Mouse (Mus musculus): ENCODE data around the gene Grid1. TPM values are rescaled to one million over a fixed set of nuclear protein-coding genes. Genes with fewer than 3 reads are reported as not detected.

The Grid1 gene
- polyA plus RNA-seq, 1 experiment from 2014 or later: 0.25 TPM

DNA sequence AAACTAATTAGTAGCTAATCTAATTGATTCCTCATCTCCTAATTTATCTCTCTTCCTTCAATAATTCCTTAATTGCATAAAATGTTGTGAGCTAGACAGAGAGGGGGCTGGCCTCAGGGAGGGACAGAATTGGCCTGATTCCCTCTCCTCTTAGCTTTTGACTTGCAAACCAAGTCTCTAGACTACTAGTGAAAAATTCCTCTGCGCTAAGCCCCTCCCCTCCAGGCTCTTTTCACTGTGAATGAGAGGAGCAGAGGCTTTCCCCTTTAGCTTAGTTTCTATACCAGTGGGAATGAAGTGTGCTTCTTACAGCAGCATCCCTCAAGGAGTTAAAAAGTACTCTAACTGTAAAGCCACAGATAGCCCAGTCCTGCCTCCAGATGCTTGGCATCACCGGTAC, 160.8 kb downstream of the Grid1 start:
- no peak overlapping the region for H3K4me3 ChIP-seq (ENCODE audit: low read depth, low read length)
- ATAC-seq (replicated peaks; ENCODE audit: low FRiP score) (no peak), DNase-seq (ENCODE audit: low spot score) (no peak)
- no peaks in the 10 kb centered on the region for H3K36me3 ChIP-seq (ENCODE audit: control insufficient read depth, insufficient read depth, low read length)
- H3K4me2 ChIP-seq: no peak overlapping the region
- no peak overlapping the region for H3K9ac ChIP-seq (ENCODE audit: low read depth, low read length)
- H3K27me3 ChIP-seq (replicated peaks; ENCODE audit: control insufficient read depth, insufficient read depth, low read length): no peaks in the 10 kb centered on the region
- H3K27ac ChIP-seq (ENCODE audit: low read depth, low read length): no peak overlapping the region
- no peaks in the 10 kb centered on the region for H3K9me3 ChIP-seq (ENCODE audit: control insufficient read depth, low read length)
- no peaks in the 10 kb centered on the region for H3K4me1 ChIP-seq (replicated peaks; ENCODE audit: control insufficient read depth, insufficient read depth, low read length)
- 33% methylated on average over 2 of the region's 2 CpGs for WGBS

DNA sequence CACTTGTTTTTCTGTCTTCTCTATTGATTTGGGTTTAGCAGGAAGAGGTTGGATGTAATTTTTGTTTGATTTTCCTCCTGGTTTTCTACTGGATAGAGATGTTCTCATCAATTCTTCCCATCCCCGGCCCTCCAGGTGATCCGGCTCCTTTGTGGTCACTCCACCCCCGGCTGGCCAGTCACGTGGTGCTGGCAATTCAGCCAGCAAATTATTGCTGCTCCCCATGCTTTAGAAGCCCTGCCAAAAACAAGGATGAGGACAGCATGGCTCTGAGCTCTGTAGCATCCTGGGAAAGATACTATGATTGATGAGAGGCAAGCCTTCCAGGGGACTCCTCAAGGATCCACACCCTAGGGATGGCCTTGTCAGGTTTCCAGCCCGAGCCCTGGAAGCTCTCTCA, 169.2 kb downstream of the Grid1 start:
- Histone ChIP-seq H3K27ac (ENCODE audit: low read depth, low read length) (no peak overlapping the region), H3K4me3 (ENCODE audit: low read depth, low read length) (no peak overlapping the region), H3K36me3 (ENCODE audit: control insufficient read depth, insufficient read depth, low read length) (no peaks in the 10 kb centered on the region), H3K4me2 (no peak overlapping the region), H3K4me1 (replicated peaks; ENCODE audit: control insufficient read depth, insufficient read depth, low read length) (no peaks in the 10 kb centered on the region), H3K27me3 (replicated peaks; ENCODE audit: control insufficient read depth, insufficient read depth, low read length) (no peaks in the 10 kb centered on the region), H3K9ac (ENCODE audit: low read depth, low read length) (no peak overlapping the region), H3K9me3 (ENCODE audit: control insufficient read depth, low read length) (no peaks in the 10 kb centered on the region)
- ATAC-seq (replicated peaks; ENCODE audit: low FRiP score) (no peak), DNase-seq (ENCODE audit: low spot score) (no peak)
- 70% methylated on average over 5 of the region's 5 CpGs for WGBS

DNA sequence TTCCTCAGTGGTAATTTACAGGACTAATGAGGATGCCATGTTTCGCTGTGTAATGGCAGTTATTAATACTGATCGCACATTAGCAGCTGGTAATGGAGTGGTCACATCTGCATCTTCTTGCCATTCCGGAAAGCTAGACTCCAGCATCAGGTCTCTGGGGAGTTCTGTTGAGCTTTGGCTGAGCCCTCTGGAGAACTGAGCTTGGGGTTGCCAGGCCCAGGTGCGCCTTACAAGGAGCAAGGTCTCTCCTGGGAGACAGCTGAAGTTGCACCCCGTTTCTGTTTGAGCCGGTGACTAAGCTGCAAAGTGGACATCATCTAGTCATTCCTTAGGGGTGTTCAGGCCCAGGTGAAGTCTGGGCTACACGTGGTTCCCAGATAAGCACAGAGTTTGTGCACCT, 186.8 kb downstream of the Grid1 start:
- Histone ChIP-seq H3K9me3 (ENCODE audit: control insufficient read depth, low read length) (no peaks in the 10 kb centered on the region), H3K4me3 (ENCODE audit: low read depth, low read length) (no peak overlapping the region), H3K27ac (ENCODE audit: low read depth, low read length) (no peak overlapping the region), H3K9ac (ENCODE audit: low read depth, low read length) (no peak overlapping the region), H3K27me3 (replicated peaks; ENCODE audit: control insufficient read depth, insufficient read depth, low read length) (no peaks in the 10 kb centered on the region), H3K4me1 (replicated peaks; ENCODE audit: control insufficient read depth, insufficient read depth, low read length) (no peaks in the 10 kb centered on the region), H3K4me2 (no peak overlapping the region), H3K36me3 (ENCODE audit: control insufficient read depth, insufficient read depth, low read length) (no peaks in the 10 kb centered on the region)
- ATAC-seq (replicated peaks; ENCODE audit: low FRiP score) (no peak), DNase-seq (ENCODE audit: low spot score) (peak; percentile 2)
- 86% methylated on average over 7 of the region's 7 CpGs for WGBS

DNA sequence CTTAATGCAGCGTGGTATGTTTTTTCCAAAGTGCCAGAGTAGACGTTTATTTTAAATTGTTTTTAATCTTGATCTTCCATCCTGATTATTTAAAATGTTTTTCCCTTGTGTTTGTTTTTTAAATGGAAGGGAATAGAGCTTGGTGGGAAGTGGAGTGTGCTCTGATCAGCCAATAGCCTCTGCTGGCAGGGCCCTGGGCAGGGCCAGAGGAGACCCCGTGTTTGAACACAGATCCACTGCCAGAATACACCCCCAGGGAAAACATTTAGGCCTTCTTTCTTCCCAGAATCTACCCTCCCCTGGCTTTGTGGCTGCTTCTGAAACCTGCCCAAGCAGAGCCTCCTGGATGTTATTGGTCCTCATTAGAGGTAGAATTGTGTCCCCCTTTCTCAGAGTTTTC, 188.8 kb downstream of the Grid1 start:
- Histone ChIP-seq H3K9me3 (ENCODE audit: control insufficient read depth, low read length) (no peaks in the 10 kb centered on the region), H3K27ac (ENCODE audit: low read depth, low read length) (no peak overlapping the region), H3K36me3 (ENCODE audit: control insufficient read depth, insufficient read depth, low read length) (no peaks in the 10 kb centered on the region), H3K4me3 (ENCODE audit: low read depth, low read length) (no peak overlapping the region), H3K4me2 (no peak overlapping the region), H3K9ac (ENCODE audit: low read depth, low read length) (no peak overlapping the region), H3K4me1 (replicated peaks; ENCODE audit: control insufficient read depth, insufficient read depth, low read length) (no peaks in the 10 kb centered on the region), H3K27me3 (replicated peaks; ENCODE audit: control insufficient read depth, insufficient read depth, low read length) (no peaks in the 10 kb centered on the region)
- DNase-seq (ENCODE audit: low spot score) (no peak), ATAC-seq (replicated peaks; ENCODE audit: low FRiP score) (no peak)
- 61% methylated on average over 3 of the region's 3 CpGs for WGBS

DNA sequence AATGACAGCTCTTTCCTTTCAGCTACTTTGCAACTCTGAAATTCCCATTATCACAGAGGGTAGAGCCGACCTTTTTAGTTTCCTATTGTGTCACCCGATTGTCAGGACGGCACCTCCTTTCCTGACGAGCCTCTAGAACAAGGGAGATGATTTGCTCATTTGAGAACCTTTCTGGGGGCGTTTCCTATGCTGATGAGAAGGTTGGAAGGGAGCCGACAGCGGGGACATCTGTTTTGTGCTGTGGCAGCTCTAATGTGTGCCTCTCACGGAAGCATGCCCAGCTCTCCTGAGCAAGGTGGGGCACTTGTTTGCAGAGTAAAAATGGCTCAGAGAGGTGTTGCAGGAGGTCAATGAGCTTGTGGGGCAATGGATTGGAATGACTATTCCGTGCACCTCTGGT, 189.2 kb downstream of the Grid1 start:
- no peak overlapping the region for H3K9ac ChIP-seq (ENCODE audit: low read depth, low read length)
- no peak overlapping the region for H3K4me2 ChIP-seq
- H3K27ac ChIP-seq (ENCODE audit: low read depth, low read length): no peak overlapping the region
- H3K4me3 ChIP-seq (ENCODE audit: low read depth, low read length): no peak overlapping the region
- H3K4me1 ChIP-seq (replicated peaks; ENCODE audit: control insufficient read depth, insufficient read depth, low read length): no peaks in the 10 kb centered on the region
- WGBS: 35% methylated on average over 9 of the region's 9 CpGs
- ATAC-seq (replicated peaks; ENCODE audit: low FRiP score) (no peak), DNase-seq (ENCODE audit: low spot score) (no peak)
- no peaks in the 10 kb centered on the region for H3K27me3 ChIP-seq (replicated peaks; ENCODE audit: control insufficient read depth, insufficient read depth, low read length)
- H3K36me3 ChIP-seq (ENCODE audit: control insufficient read depth, insufficient read depth, low read length): no peaks in the 10 kb centered on the region
- H3K9me3 ChIP-seq (ENCODE audit: control insufficient read depth, low read length): no peaks in the 10 kb centered on the region

DNA sequence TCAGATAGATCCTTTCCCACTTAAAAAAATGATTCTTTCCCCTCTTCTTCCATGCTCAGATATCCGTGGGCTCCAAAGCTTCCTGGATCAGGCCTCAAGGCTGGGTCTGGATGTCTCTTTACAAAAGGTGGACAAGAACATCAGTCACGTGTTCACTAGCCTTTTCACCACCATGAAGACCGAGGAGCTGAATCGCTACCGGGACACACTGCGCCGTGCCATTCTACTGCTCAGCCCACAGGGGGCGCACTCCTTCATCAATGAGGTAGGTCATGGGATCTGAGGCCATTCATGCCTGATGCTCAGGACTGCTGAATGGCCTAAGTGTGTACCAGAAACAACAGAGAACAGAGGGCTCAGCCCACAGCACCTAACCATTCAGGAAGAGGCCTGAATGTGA, 206.8 kb downstream of the Grid1 start:
- WGBS: 86% methylated on average over 8 of the region's 8 CpGs
- Histone ChIP-seq H3K9me3 (ENCODE audit: control insufficient read depth, low read length) (no peaks in the 10 kb centered on the region), H3K4me3 (ENCODE audit: low read depth, low read length) (no peak overlapping the region), H3K4me1 (replicated peaks; ENCODE audit: control insufficient read depth, insufficient read depth, low read length) (no peaks in the 10 kb centered on the region), H3K27ac (ENCODE audit: low read depth, low read length) (no peak overlapping the region), H3K27me3 (replicated peaks; ENCODE audit: control insufficient read depth, insufficient read depth, low read length) (no peaks in the 10 kb centered on the region), H3K4me2 (no peak overlapping the region), H3K9ac (ENCODE audit: low read depth, low read length) (no peak overlapping the region), H3K36me3 (ENCODE audit: control insufficient read depth, insufficient read depth, low read length) (no peaks in the 10 kb centered on the region)
- DNase-seq (ENCODE audit: low spot score) (no peak), ATAC-seq (replicated peaks; ENCODE audit: low FRiP score) (no peak)

DNA sequence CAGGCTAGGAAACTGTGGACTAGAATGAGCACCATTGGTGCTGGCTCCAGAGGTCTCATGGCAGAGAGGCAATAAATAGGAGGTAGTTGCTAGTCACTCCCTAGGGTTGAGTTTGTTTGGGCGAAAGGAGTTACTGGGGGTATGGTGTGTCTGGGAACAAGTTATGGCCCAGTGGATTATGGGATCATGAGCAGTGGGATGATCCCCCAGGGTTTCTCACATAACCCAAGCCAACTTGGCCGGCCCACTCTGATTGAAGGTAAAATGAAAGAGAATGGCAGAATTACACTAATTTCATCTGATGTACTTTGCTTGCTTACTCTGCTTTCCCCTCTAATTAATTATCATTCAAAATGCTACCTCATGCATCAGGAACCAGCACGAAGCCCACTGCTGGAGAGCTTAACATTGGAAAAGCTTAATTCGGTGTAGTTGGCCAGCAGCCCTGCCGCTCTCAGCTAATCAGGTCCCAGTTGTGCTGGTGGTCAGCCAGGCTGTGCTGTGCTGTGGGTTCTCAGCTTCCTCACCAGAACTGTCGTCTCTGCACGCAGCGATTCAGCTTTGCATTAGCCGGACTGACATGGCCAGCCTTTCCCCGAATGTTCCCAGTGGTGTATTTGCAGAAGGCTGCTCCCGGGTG, 207.7 kb downstream of the Grid1 start:
- DNase-seq (ENCODE audit: low spot score) (no peak), ATAC-seq (replicated peaks; ENCODE audit: low FRiP score) (no peak)
- H3K27me3 ChIP-seq (replicated peaks; ENCODE audit: control insufficient read depth, insufficient read depth, low read length): no peaks in the 10 kb centered on the region
- no peaks in the 10 kb centered on the region for H3K36me3 ChIP-seq (ENCODE audit: control insufficient read depth, insufficient read depth, low read length)
- no peaks in the 10 kb centered on the region for H3K9me3 ChIP-seq (ENCODE audit: control insufficient read depth, low read length)
- no peak overlapping the region for H3K27ac ChIP-seq (ENCODE audit: low read depth, low read length)
- 64% methylated on average over 11 of the region's 11 CpGs for WGBS
- no peak overlapping the region for H3K4me2 ChIP-seq
- H3K4me1 ChIP-seq (replicated peaks; ENCODE audit: control insufficient read depth, insufficient read depth, low read length): no peaks in the 10 kb centered on the region
- no peak overlapping the region for H3K9ac ChIP-seq (ENCODE audit: low read depth, low read length)
- no peak overlapping the region for H3K4me3 ChIP-seq (ENCODE audit: low read depth, low read length)

DNA sequence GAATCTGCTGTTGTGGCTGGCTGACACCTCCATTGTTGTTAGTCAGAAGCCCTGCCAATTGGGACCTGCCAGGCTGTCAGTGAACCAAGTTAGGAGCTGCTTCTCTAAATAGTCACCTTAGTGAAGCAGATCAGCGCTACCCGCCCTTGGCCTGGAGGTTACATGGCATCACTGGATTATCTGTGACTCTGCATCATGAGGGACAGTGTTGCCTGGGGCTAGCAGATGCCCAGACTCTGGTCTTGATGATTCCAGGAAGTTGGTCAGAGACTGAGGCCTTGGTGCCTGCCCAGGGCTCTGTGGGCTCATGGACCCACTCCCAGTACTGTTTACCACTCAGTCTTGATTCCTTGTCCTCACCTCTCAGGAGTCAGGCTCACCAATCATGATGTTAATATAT, 209.7 kb downstream of the Grid1 start:
- Histone ChIP-seq H3K9me3 (ENCODE audit: control insufficient read depth, low read length) (no peaks in the 10 kb centered on the region), H3K27me3 (replicated peaks; ENCODE audit: control insufficient read depth, insufficient read depth, low read length) (no peaks in the 10 kb centered on the region), H3K4me2 (no peak overlapping the region), H3K4me1 (replicated peaks; ENCODE audit: control insufficient read depth, insufficient read depth, low read length) (no peaks in the 10 kb centered on the region), H3K9ac (ENCODE audit: low read depth, low read length) (no peak overlapping the region), H3K4me3 (ENCODE audit: low read depth, low read length) (no peak overlapping the region), H3K36me3 (ENCODE audit: control insufficient read depth, insufficient read depth, low read length) (no peaks in the 10 kb centered on the region), H3K27ac (ENCODE audit: low read depth, low read length) (no peak overlapping the region)
- WGBS: 88% methylated on average over 2 of the region's 2 CpGs
- DNase-seq (ENCODE audit: low spot score): no peak
- no peak for ATAC-seq (replicated peaks; ENCODE audit: low FRiP score)

DNA sequence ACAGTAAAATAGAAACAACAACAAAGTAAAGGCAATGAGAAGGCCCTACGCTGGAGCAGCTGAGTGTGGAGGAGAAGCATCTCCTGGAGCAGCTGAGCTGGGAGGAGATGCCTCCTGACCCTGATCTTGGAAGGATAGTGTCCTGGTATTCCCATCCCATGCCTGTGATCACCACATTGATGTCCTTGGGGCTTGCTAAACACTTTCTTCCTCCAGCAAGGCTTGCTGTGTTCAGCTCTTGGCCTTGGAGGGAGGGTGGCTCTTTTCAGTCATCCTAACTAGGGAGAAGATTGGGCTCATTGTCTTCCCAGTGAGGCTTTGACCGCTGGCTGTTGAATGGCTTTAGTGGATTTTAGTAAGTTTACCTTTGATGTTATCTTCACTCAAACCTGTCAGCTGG, 210.4 kb downstream of the Grid1 start:
- Histone ChIP-seq H3K27me3 (replicated peaks; ENCODE audit: control insufficient read depth, insufficient read depth, low read length) (no peaks in the 10 kb centered on the region), H3K9ac (ENCODE audit: low read depth, low read length) (no peak overlapping the region), H3K36me3 (ENCODE audit: control insufficient read depth, insufficient read depth, low read length) (no peaks in the 10 kb centered on the region), H3K4me1 (replicated peaks; ENCODE audit: control insufficient read depth, insufficient read depth, low read length) (no peaks in the 10 kb centered on the region), H3K4me2 (no peak overlapping the region), H3K9me3 (ENCODE audit: control insufficient read depth, low read length) (no peaks in the 10 kb centered on the region), H3K27ac (ENCODE audit: low read depth, low read length) (no peak overlapping the region), H3K4me3 (ENCODE audit: low read depth, low read length) (no peak overlapping the region)
- DNase-seq (ENCODE audit: low spot score) (no peak), ATAC-seq (replicated peaks; ENCODE audit: low FRiP score) (no peak)
- 66% methylated on average over 2 of the region's 2 CpGs for WGBS
